Comparison of ENCODE assay signal across 16 mouse cellular contexts in genomic region chr17:24563638-24564037, GRCm38 (mm10). TPM values are rescaled to one million over a fixed set of nuclear protein-coding genes. Genes with fewer than 3 reads are reported as not detected.
"Had no signal": no experiment of that assay in that cellular context is flagged by ENCODE, and none has a peak within 500 bp of the region (broad histone marks: within the 10 kb centered on the region; RNA-seq: fewer than 3 reads in every experiment).

No protein-coding gene starts in this region.

- H3K4me3 ChIP-seq: left cerebral cortex, adult 2 months; limb, embryonic 10.5 days; liver, embryonic 15.5 days; midbrain, embryonic 13.5 days; myocyte; neural tube, embryonic 12.5 days; stomach, embryonic 15.5 days had no signal

- ATAC-seq: midbrain, embryonic 13.5 days had no signal

- H3K27ac ChIP-seq: left cerebral cortex, adult 2 months; limb, embryonic 10.5 days; liver, embryonic 15.5 days; macrophage; midbrain, embryonic 13.5 days; neural tube, embryonic 12.5 days; stomach, embryonic 15.5 days had no signal

- DNase-seq: kidney, adult 2 months; kidney, postnatal 25 days; lung, embryonic 14.5 days; lung, postnatal 14 days; right cerebral cortex, postnatal 4 days; spleen, adult 18-20 months; thymus, postnatal 4 days had no signal

RNA-seq across cellular contexts. Expression of gene Rab26, which starts 29.6 kb away (rescaled TPM):
- total RNA-seq: neutrophil, adult 5-6 weeks had no signal
